Mouse (Mus musculus) urinary bladder, adult 2 months (tissue): ENCODE results near the gene Ms4a7. TPM values are rescaled to one million over a fixed set of nuclear protein-coding genes. Genes with fewer than 3 reads are reported as not detected.

ENCODE experiments used
- polyA plus RNA-seq: library from polyadenylated mRNA; depleted of rRNA; stranded (reverse); fragments of >200 nt; gene quantifications from 2 replicates; pipeline ENCODE4 v1.2.3, GENCODE M21; 2012; rRNA removed

The Ms4a7 gene
- polyA plus RNA-seq, 1 experiment, result 16.8 TPM

Other genes with a start within 250 kb of the Ms4a7 start
- not detected in 2 replicates for gene 1700017D01Rik, start 205.3 kb downstream of the Ms4a7 start, polyA plus RNA-seq
- not detected in 2 replicates for gene 1700025F22Rik, start 170.8 kb downstream of the Ms4a7 start, polyA plus RNA-seq
- not detected in 2 replicates for gene Ms4a13, start 139.4 kb downstream of the Ms4a7 start, polyA plus RNA-seq
- gene Ms4a12, start 103.7 kb downstream of the Ms4a7 start, polyA plus RNA-seq, result not detected in 2 replicates
- 0.10 and 0.25 TPM in 2 replicates for gene Ms4a1, start 69.9 kb downstream of the Ms4a7 start, polyA plus RNA-seq
- gene Ms4a5, start 52.3 kb downstream of the Ms4a7 start, polyA plus RNA-seq, result not detected in 2 replicates
- gene Ms4a14, start 21.7 kb downstream of the Ms4a7 start, polyA plus RNA-seq, result 1.6 and 2.0 TPM in 2 replicates
- 3.4 and 3.8 TPM in 2 replicates for gene Ms4a4a, start 39.4 kb upstream of the Ms4a7 start, polyA plus RNA-seq
- gene Ms4a4c, start 68.6 kb upstream of the Ms4a7 start, polyA plus RNA-seq, result 1.5 and 2.5 TPM in 2 replicates
- 5.0 TPM in 2 replicates for gene Ms4a4b, start 107.4 kb upstream of the Ms4a7 start, polyA plus RNA-seq
- gene Ms4a6c, start 133.2 kb upstream of the Ms4a7 start, polyA plus RNA-seq, result 12.8 and 13.3 TPM in 2 replicates
- 0.69 and 0.70 TPM in 2 replicates for gene Gm8369, start 149.8 kb upstream of the Ms4a7 start, polyA plus RNA-seq
- gene Ms4a6b, start 180.4 kb upstream of the Ms4a7 start, polyA plus RNA-seq, result 9.2 and 14.0 TPM in 2 replicates
- 45.9 and 47.7 TPM in 2 replicates for gene Ms4a4d, start 200.7 kb upstream of the Ms4a7 start, polyA plus RNA-seq